ENCODE assay signal across 11 mouse cellular contexts in genomic region chr2:77176413-77176812, GRCm38 (mm10). TPM values are rescaled to one million over a fixed set of nuclear protein-coding genes. Genes with fewer than 3 reads are reported as not detected.
DNase-seq lines count a peak whose midpoint lies in the region; ATAC-seq lines count a peak whose summit lies in the region.
"Had no signal": no experiment of that assay in that cellular context is flagged by ENCODE, and none has a peak within 500 bp of the region (broad histone marks: within the 10 kb centered on the region; RNA-seq: fewer than 3 reads in every experiment).

No protein-coding gene starts in this region.

- H3K4me2 ChIP-seq in hindbrain, embryonic 11.5 days (replicated peaks; ENCODE audit: low read depth, low read length), result no peak overlapping the region
- H3K4me2 ChIP-seq in heart, embryonic 15.5 days, result peak overlapping the region; percentile 46
- H3K4me2 ChIP-seq: midbrain, embryonic 11.5 days had no signal

- H3K27me3 ChIP-seq in hindbrain, embryonic 10.5 days (ENCODE audit: insufficient read depth, poor library complexity, severe bottlenecking), result no peaks in the 10 kb centered on the region
- H3K27me3 ChIP-seq in hindbrain, embryonic 11.5 days (ENCODE audit: control insufficient read depth, insufficient read depth, low read length), result no peaks in the 10 kb centered on the region
- no peaks in the 10 kb centered on the region for H3K27me3 ChIP-seq in heart, embryonic 15.5 days
- H3K27me3 ChIP-seq: Patski had no signal

- peaks cover 21% of the 10 kb centered on the region for H3K4me1 ChIP-seq in hindbrain, embryonic 10.5 days (replicated peaks)
- no peaks in the 10 kb centered on the region for H3K4me1 ChIP-seq in hindbrain, embryonic 11.5 days (replicated peaks; ENCODE audit: control insufficient read depth, insufficient read depth, low read length)
- peaks cover 62% of the 10 kb centered on the region for H3K4me1 ChIP-seq in heart, embryonic 15.5 days (replicated peaks)

- H3K36me3 ChIP-seq in hindbrain, embryonic 10.5 days, result no peaks in the 10 kb centered on the region
- no peaks in the 10 kb centered on the region for H3K36me3 ChIP-seq in hindbrain, embryonic 11.5 days (ENCODE audit: control insufficient read depth, insufficient read depth, low read length)
- H3K36me3 ChIP-seq in heart, embryonic 15.5 days, result no peaks in the 10 kb centered on the region

- H3K27ac ChIP-seq in hindbrain, embryonic 10.5 days, result 0 out of 2 replicates have a peak overlapping the region, but pooled peaks have one; percentile 3
- no peak overlapping the region for H3K27ac ChIP-seq in hindbrain, embryonic 11.5 days (ENCODE audit: low read depth, low read length)
- H3K27ac ChIP-seq in heart, embryonic 15.5 days, result peak overlapping the region; percentile 72

- DNase-seq in hindbrain, embryonic 10.5 days (ENCODE audit: low spot score), result no peak
- no peak for DNase-seq in hindbrain, embryonic 11.5 days (ENCODE audit: low spot score)
- DNase-seq in R1 (ENCODE audit: low read depth, low spot score), result peak; percentile 38
- peak; percentile 27 for DNase-seq in naive thymus-derived CD4-positive, alpha-beta T cell, adult 2 months (ENCODE audit: low read depth)
- no peak for DNase-seq in left cerebral cortex, postnatal 25 days (ENCODE audit: low spot score in 2 of 2)
- no peak for DNase-seq in urinary bladder, postnatal 10 days (ENCODE audit: low spot score)
- DNase-seq in adrenal gland, postnatal 25 days, result no peak
- DNase-seq: kidney, adult 18-20 months had no signal

- intact Hi-C loops in left cerebral cortex, postnatal 25 days (cut with DNase I), result loop anchor here (1.0 kb wide), 1 partner anchor 27 kb away; no protein-coding TSS in a partner anchor

- no peaks in the 10 kb centered on the region for H3K9me3 ChIP-seq in hindbrain, embryonic 10.5 days
- H3K9me3 ChIP-seq in hindbrain, embryonic 11.5 days (ENCODE audit: control insufficient read depth, low read length), result no peaks in the 10 kb centered on the region
- H3K9me3 ChIP-seq in heart, embryonic 15.5 days (replicated peaks), result no peaks in the 10 kb centered on the region

- no peak overlapping the region for H3K4me3 ChIP-seq in hindbrain, embryonic 10.5 days
- no peak overlapping the region for H3K4me3 ChIP-seq in hindbrain, embryonic 11.5 days (ENCODE audit: low read depth, low read length)
- H3K4me3 ChIP-seq in heart, embryonic 15.5 days, result peak overlapping the region; percentile 11; the same call in 1 of the 2 replicates

- no peak overlapping the region for H3K9ac ChIP-seq in hindbrain, embryonic 11.5 days (ENCODE audit: low read depth, low read length)
- H3K9ac ChIP-seq in heart, embryonic 15.5 days, result peak overlapping the region; percentile 36; the same call in 1 of the 2 replicates

- 64% methylated on average over 10 of the region's 10 CpGs for WGBS in hindbrain, embryonic 10.5 days
- 74% methylated on average over 10 of the region's 10 CpGs for WGBS in hindbrain, embryonic 11.5 days
- WGBS in heart, embryonic 15.5 days, result 16% methylated on average over 10 of the region's 10 CpGs

- ATAC-seq in hindbrain, embryonic 11.5 days (ENCODE audit: low FRiP score), result no peak
- peak; percentile 63 for ATAC-seq in heart, embryonic 15.5 days (replicated peaks; ENCODE audit: insufficient number of reproducible peaks, insufficient read depth, low FRiP score, low read depth)
- ATAC-seq: Patski had no signal

RNA-seq across cellular contexts. Expression of gene Ccdc141, which starts 6.0 kb away (rescaled TPM):
- 2.8 and 3.4 TPM in 2 replicates for polyA plus RNA-seq in hindbrain, embryonic 10.5 days (2016; fragmentation: Nextera tagmentation; extraction: Ambion mirVana)
- 4.8 and 5.5 TPM in 2 replicates for polyA plus RNA-seq in hindbrain, embryonic 11.5 days (2014; fragmentation: Nextera tagmentation; extraction: Ambion mirVana)
- polyA plus RNA-seq in heart, embryonic 15.5 days (2015; fragmentation: Nextera tagmentation; extraction: Ambion mirVana), result 140 and 175 TPM in 2 replicates
- 10 to 100 TPM; 17.2 to 24.5 TPM for total RNA-seq in left cerebral cortex, postnatal 25 days (2021)
- 5.8 and 10.7 TPM in 2 replicates for total RNA-seq in adrenal gland, postnatal 25 days (2021)

Comparison
In these comparisons a context has a peak if more than half of its experiments do, and no peak if none do; other contexts are left out.
1. DNase-seq: peak in R1 (single experiment) and naive thymus-derived CD4-positive, alpha-beta T cell, adult 2 months (single experiment); none in hindbrain, embryonic 10.5 days (single experiment), hindbrain, embryonic 11.5 days (single experiment), left cerebral cortex, postnatal 25 days (0 of 2), urinary bladder, postnatal 10 days (single experiment) and adrenal gland, postnatal 25 days (single experiment).
2. RNA of gene Ccdc141, which starts 6.0 kb away (polyA plus RNA-seq): 140 to 175 TPM in heart, embryonic 15.5 days; 4.8 to 5.5 TPM in hindbrain, embryonic 11.5 days and 2.8 to 3.4 TPM in hindbrain, embryonic 10.5 days; every median in the first group is over 10 times any median in the second.